Mouse (Mus musculus) stomach, embryonic 16.5 days (tissue): Measurements from ENCODE around the gene Nr1h5. TPM values are rescaled to one million over a fixed set of nuclear protein-coding genes. Genes with fewer than 3 reads are reported as not detected.

ENCODE experiments used
- ATAC-seq: fragments of 200-750 bp; cut with Nextera tagmentation; 2 replicates; pipeline ENCODE4 v1.8.0; 2017; ENCODE audit warnings: moderate number of reproducible peaks, moderate TSS enrichment; ENCODE audit not compliant: insufficient read depth, low FRiP score
- H3K27ac ChIP-seq: fragments of 300-500 bp; sonication (generic); 2 replicates; pipeline ENCODE4 v1.5.1; 2014; ENCODE audit warnings: low read length
- H3K27me3 ChIP-seq: fragments of 300-500 bp; sonication (generic); 2 replicates; pipeline ENCODE4 v1.6.1; 2014; ENCODE audit warnings: low read length, control low read depth, mixed read lengths; ENCODE audit not compliant: control insufficient read depth, insufficient read depth
- H3K36me3 ChIP-seq: fragments of 300-500 bp; sonication (generic); 2 replicates; pipeline ENCODE4 v1.6.1; 2014; ENCODE audit warnings: low read length; ENCODE audit not compliant: control insufficient read depth, insufficient read depth
- H3K4me1 ChIP-seq: fragments of 300-500 bp; sonication (generic); 2 replicates; pipeline ENCODE4 v1.6.1; 2014; ENCODE audit warnings: low read length, control low read depth, mixed read lengths; ENCODE audit not compliant: control insufficient read depth, insufficient read depth
- H3K4me2 ChIP-seq: fragments of 300-500 bp; sonication (generic); 2 replicates; pipeline ENCODE4 v1.6.1; 2014; ENCODE audit warnings: low read depth, low read length, mixed read lengths
- H3K4me3 ChIP-seq: fragments of 300-500 bp; sonication (generic); replicated peaks from 2 replicates; pipeline ENCODE4 v1.5.1; 2014; ENCODE audit warnings: mild to moderate bottlenecking, low read length
- H3K9ac ChIP-seq: fragments of 300-500 bp; sonication (generic); 2 replicates; pipeline ENCODE4 v1.6.1; 2014; ENCODE audit warnings: low read length
- H3K9me3 ChIP-seq: fragments of 300-500 bp; sonication (generic); replicated peaks from 2 replicates; pipeline ENCODE4 v1.6.1; 2016; ENCODE audit warnings: low read length, control low read depth; ENCODE audit not compliant: control insufficient read depth
- WGBS: fragments of 180-500 bp; shearing (Covaris S2); extraction: QIAGEN DNeasy Blood & Tissue Kit; methylation state at CpG from one replicate; pipeline ENCODE4 v1.1.7; 2014; 5-methylcytosine and 5-hydroxymethylcytosine counted together
- polyA plus RNA-seq: library from polyadenylated mRNA; unstranded; fragments of >200 nt; fragmentation: Nextera tagmentation; extraction: Ambion mirVana; gene quantifications from 2 replicates; pipeline ENCODE4 v1.2.1, GENCODE M21; 2015

Gene Nr1h5
- polyA plus RNA-seq, 1 experiment from 2014 or later, result 0.10 TPM

DNA sequence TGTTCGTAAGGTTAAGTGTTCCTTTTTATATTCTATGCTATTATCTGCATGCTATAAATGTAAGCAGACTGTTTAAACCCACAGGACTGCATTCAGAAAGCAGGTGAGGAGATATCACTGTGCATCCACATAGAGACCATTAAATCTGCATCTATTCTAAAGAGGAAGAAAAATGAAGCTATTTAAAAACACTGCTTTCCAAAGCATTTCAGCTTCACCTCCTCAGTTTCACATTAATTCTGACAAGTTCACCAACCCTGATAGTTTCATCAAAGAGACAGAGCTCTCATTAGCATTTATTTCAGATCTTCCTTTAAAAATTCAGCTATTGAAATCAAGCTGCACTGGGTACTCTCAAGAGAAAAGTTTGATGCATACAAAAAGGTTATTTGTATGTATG lies 25.8 kb downstream of the Nr1h5 start:
- no peak overlapping the region for H3K9ac ChIP-seq
- 0 out of 2 replicates have a peak, but pooled peaks cover 4% of the 10 kb centered on the region for H3K9me3 ChIP-seq
- no peaks in the 10 kb centered on the region for H3K36me3 ChIP-seq
- no peak overlapping the region for H3K27ac ChIP-seq
- H3K27me3 ChIP-seq, result no peaks in the 10 kb centered on the region
- H3K4me3 ChIP-seq, result no peak overlapping the region
- WGBS, result 84% methylated on average over 1 of the region's 1 CpGs
- H3K4me1 ChIP-seq, result no peaks in the 10 kb centered on the region
- no peak for ATAC-seq
- no peak overlapping the region for H3K4me2 ChIP-seq

DNA sequence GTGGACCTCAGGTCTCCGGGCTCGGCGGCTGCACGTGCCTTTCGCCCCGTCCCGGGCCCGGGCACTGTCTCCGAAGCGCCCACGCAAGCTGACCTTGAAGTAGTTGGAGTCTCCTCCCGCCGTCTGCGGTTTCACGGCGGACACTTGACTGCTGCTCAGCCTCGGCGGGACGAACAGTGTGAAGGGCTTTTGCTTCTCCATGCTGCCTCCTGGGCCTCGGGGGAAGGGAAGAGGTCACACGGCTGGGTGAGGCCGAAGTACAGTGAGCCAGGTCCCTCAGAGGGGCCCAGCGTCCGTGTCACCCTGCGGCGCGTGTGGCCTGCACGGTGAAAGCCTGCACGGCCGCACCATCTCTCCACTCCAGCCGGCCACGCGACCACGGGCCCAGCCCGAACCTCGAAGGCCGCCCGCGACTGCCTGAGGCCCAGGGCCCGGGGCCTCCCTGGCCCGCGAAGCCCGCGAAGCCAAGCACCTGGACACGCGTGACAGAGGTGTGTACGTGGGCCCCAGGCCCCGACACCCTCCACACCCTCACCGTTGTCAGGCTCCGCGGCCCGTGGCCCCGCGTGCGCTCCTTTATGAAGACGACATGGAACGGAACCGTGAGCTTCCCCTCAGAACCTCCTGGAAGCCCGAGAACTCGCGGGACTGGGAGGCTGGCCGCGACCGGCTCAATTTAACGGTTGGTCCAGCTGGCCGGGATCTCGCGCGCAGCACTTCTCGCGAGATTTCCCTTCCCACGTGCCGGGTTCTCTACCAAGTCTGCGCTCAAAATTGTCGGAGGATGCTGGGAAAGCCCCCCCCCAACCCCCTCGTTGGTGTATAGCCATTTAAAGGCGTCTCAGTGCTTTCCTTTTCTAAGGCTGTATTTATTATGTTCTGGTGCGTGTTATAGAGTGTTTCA lies 28.2 kb downstream of the Nr1h5 start, which contains the start of gene Sycp1:
Gene Sycp1 (minus strand): TSS at position 650 of the 904 bp plus-strand sequence.
- H3K27ac ChIP-seq, result no peak within 1 kb of the TSS
- 0 out of 2 replicates have a peak, but pooled peaks cover 4% of the 10 kb centered on the region for H3K9me3 ChIP-seq
- no peaks in the 10 kb centered on the region for H3K27me3 ChIP-seq
- H3K4me3 ChIP-seq, result no peak within 1 kb of the TSS
- no peak; the same call in 1 of the 2 replicates for ATAC-seq
- no peak within 1 kb of the TSS for H3K4me2 ChIP-seq
- WGBS, result 91% methylated on average over 78 of the region's 78 CpGs
- H3K4me1 ChIP-seq, result no peaks in the 10 kb centered on the region
- no peaks in the 10 kb centered on the region for H3K36me3 ChIP-seq
- H3K9ac ChIP-seq, result no peak within 1 kb of the TSS

- Histone ChIP-seq H3K4me1 (no peaks in the 10 kb centered on the region), H3K9me3 (no peaks in the 10 kb centered on the region), H3K4me3 (no peak overlapping the region), H3K4me2 (no peak overlapping the region), H3K36me3 (no peaks in the 10 kb centered on the region), H3K9ac (no peak overlapping the region), H3K27ac (no peak overlapping the region), H3K27me3 (no peaks in the 10 kb centered on the region)
- 100% methylated on average over 1 of the region's 1 CpGs for WGBS
- ATAC-seq, result no peak
Measured at GRCm38 (mm10) chr3:102899136-102899535, 64.8 kb downstream of the Nr1h5 start.

Other genes with a start within 250 kb of the Nr1h5 start
- 26.3 and 29.5 TPM in 2 replicates for gene Tspan2, start 229.6 kb downstream of the Nr1h5 start, polyA plus RNA-seq
- 0.09 and 0.16 TPM in 2 replicates for gene Tshb, start 181.4 kb downstream of the Nr1h5 start, polyA plus RNA-seq
- gene Sycp1, start 28.0 kb downstream of the Nr1h5 start, polyA plus RNA-seq, result not detected in 2 replicates
- 43.3 and 56.9 TPM in 2 replicates for gene Sike1, start 31.6 kb upstream of the Nr1h5 start, polyA plus RNA-seq
- 312 and 315 TPM in 2 replicates for gene Csde1, start 56.3 kb upstream of the Nr1h5 start, polyA plus RNA-seq
- gene Nras, start 94.2 kb upstream of the Nr1h5 start, polyA plus RNA-seq, result 86.3 and 86.9 TPM in 2 replicates
- gene Ampd1, start 109.9 kb upstream of the Nr1h5 start, polyA plus RNA-seq, result 0.27 and 8.9 TPM in 2 replicates
- 9.9 and 11.0 TPM in 2 replicates for gene Dennd2c, start 138.5 kb upstream of the Nr1h5 start, polyA plus RNA-seq
- 177 and 186 TPM in 2 replicates for gene Bcas2, start 207.5 kb upstream of the Nr1h5 start, polyA plus RNA-seq